Mouse (Mus musculus) brain, embryonic 14.5 days (tissue): ENCODE measurements at regions not wholly inside any gene's neighbourhood (a gene's known extent, or its start where the extent isn't known, plus 50 kb on each side); places are given as distances from the start of the nearest gene placed in this dataset.

Experiments
- CTCF ChIP-seq: fragments of 200-500 bp; IDR thresholded peaks from 2 replicates; pipeline ENCODE4 v1.5.1; 2012; ENCODE audit warnings: inconsistent platforms, mild to moderate bottlenecking, moderate library complexity, borderline replicate concordance; ENCODE audit not compliant: insufficient read depth, insufficient read length; ENCODE audit errors: extremely low read depth
- POLR2A ChIP-seq: fragments of 200-500 bp; IDR thresholded peaks from 2 replicates; pipeline ENCODE4 v1.6.1; 2012; ENCODE audit warnings: mild to moderate bottlenecking, inconsistent platforms, borderline replicate concordance; ENCODE audit not compliant: poor library complexity, insufficient read depth, insufficient read length, severe bottlenecking; ENCODE audit errors: extremely low read depth

DNA sequence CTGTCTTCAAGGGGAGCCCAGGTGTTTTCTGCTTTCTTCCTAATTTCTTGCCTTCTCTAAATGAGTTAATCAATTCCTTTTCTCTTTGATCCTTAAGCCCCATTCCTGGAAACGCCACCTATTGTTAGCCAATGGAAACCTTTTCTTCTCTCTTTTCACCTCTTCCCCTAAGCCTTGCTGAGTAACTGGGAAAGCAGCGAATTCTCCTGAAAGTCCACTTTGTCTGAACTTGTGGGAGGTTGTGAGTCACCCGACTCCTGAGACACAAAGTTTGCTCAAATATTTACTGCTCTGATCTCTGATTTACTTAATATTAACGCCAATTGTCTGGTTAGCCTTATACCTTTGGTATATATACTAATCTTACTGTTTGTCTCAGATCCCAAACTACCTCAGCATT, 334.0 kb downstream of the Klf5 start:
- no peak for TF ChIP-seq CTCF
- no peak for TF ChIP-seq POLR2A
